Mouse (Mus musculus) stomach, postnatal 0 days (tissue): ENCODE measurements at regions not wholly inside any gene's neighbourhood (a gene's known extent, or its start where the extent isn't known, plus 50 kb on each side); places are given as distances from the start of the nearest gene placed in this dataset.

Source experiments
- CTCF ChIP-seq: IDR thresholded peaks from 2 replicates; pipeline ENCODE4 v1.5.1; 2016; ENCODE audit warnings: antibody characterized with exemption, low read depth, mild to moderate bottlenecking, moderate library complexity
- EP300 ChIP-seq: optimal IDR thresholded peaks from 2 replicates; pipeline ENCODE3; 2016; ENCODE audit warnings: antibody characterized with exemption

DNA sequence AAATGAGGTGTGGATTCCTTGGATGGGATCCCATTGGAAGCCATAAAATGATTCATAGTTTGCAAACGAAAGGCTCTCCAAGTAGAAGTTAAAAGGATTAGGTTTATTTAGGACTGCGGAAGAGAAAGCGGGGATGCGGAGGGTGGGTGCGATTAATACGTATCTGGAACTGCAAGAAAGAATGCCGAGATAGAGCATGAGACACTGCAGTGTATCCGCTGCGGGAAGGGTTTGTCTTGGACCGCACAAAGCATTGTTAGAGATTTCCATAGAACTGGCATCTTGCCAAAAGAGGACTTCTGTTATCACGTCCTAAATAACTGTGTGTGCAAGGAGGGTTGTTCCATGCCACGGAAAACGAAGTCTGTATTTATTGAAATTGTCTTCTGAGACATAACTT is 341.4 kb upstream of the Hand2 start:
- TF ChIP-seq CTCF (no peak), EP300 (peak; percentile 24)
